Mouse (Mus musculus) thymus, adult 2 months (tissue): ENCODE results near the gene Ssr4.

ENCODE experiments used
- CTCF ChIP-seq: fragments of 200-500 bp; IDR thresholded peaks from 2 replicates; pipeline ENCODE4 v1.5.1; 2012; ENCODE audit warnings: mild to moderate bottlenecking, control low read depth, low read length, moderate library complexity, borderline replicate concordance; ENCODE audit not compliant: control insufficient read depth, poor library complexity, insufficient read depth; ENCODE audit errors: extremely low read depth
- POLR2A ChIP-seq: fragments of 200-500 bp; IDR thresholded peaks from 2 replicates; pipeline ENCODE4 v1.6.1; 2012; ENCODE audit warnings: mild to moderate bottlenecking, low read length, control low read depth, moderate library complexity; ENCODE audit not compliant: control insufficient read depth, poor library complexity, insufficient read depth; ENCODE audit errors: extremely low read depth

- no peak for TF ChIP-seq CTCF
- no peak for TF ChIP-seq POLR2A
These were observed 19.6 kb upstream of the Ssr4 start for GRCm38 (mm10) chrX:73767267-73767666.
